Mouse (Mus musculus) cerebellum, postnatal 10 days (tissue): ENCODE data around the gene Ppp3r2.

ENCODE experiments used
- DNase-seq, 2 experiments: peaks; one replicate each; pipeline ENCODE4 v3.0.0; 2021; ENCODE audit warnings: mixed read lengths in 2 of 2

Ppp3r2 gene

GRCm38 (mm10) chr4:49681812-49682211 is at the start of gene Ppp3r2:
Gene Ppp3r2, minus strand, starts transcription at chr4:49682024.
- no peak for DNase-seq

- DNase-seq = no peak
Observed at GRCm38 (mm10) chr4:49729326-49729725, 47.5 kb upstream of the Ppp3r2 start.

GRCm38 (mm10) chr4:49723908-49724307 is 42.1 kb upstream of the Ppp3r2 start:
- DNase-seq = no peak

GRCm38 (mm10) chr4:49691405-49692194 is 9.8 kb upstream of the Ppp3r2 start:
- DNase-seq = no peak

- peak; percentile 74 to 78 for DNase-seq
Observed at GRCm38 (mm10) chr4:49688594-49689288, 6.9 kb upstream of the Ppp3r2 start.

- DNase-seq = no peak
Observed at GRCm38 (mm10) chr4:49680171-49680875, 1.5 kb downstream of the Ppp3r2 start.

- no peak for DNase-seq
Observed at GRCm38 (mm10) chr4:49676790-49677189, 5.0 kb downstream of the Ppp3r2 start.

GRCm38 (mm10) chr4:49676071-49676470 is 5.8 kb downstream of the Ppp3r2 start:
- no peak for DNase-seq

- DNase-seq = no peak
Observed at GRCm38 (mm10) chr4:49664850-49665249, 17.0 kb downstream of the Ppp3r2 start.

GRCm38 (mm10) chr4:49662231-49662630 is 19.6 kb downstream of the Ppp3r2 start:
- DNase-seq = no peak

GRCm38 (mm10) chr4:49661664-49662063 is 20.2 kb downstream of the Ppp3r2 start:
- DNase-seq = no peak

- peak in 1 of 2 experiments; percentile 17 for DNase-seq
Observed at GRCm38 (mm10) chr4:49659421-49659820, 22.4 kb downstream of the Ppp3r2 start.

GRCm38 (mm10) chr4:49639913-49640312 is 41.9 kb downstream of the Ppp3r2 start:
- DNase-seq = no peak

- DNase-seq = peak; percentile 30 to 32
Observed at GRCm38 (mm10) chr4:49637821-49638220, 44.0 kb downstream of the Ppp3r2 start.

- DNase-seq = no peak
Observed at GRCm38 (mm10) chr4:49632139-49632481, 49.7 kb downstream of the Ppp3r2 start.

GRCm38 (mm10) chr4:49631319-49632138 is 50.3 kb downstream of the Ppp3r2 start, which contains the start of gene Rnf20:
Gene Rnf20, plus strand, starts transcription at chr4:49632006.
- peak; percentile 98 for DNase-seq

GRCm38 (mm10) chr4:49628941-49629340 is 52.9 kb downstream of the Ppp3r2 start:
- DNase-seq = no peak
